Mouse (Mus musculus): ENCODE measurements around the gene Kmt2e. TPM values are rescaled to one million over a fixed set of nuclear protein-coding genes. Genes with fewer than 3 reads are reported as not detected.

Kmt2e gene
- polyA plus RNA-seq, 1 experiment from 2014 or later, result 143 TPM

DNA sequence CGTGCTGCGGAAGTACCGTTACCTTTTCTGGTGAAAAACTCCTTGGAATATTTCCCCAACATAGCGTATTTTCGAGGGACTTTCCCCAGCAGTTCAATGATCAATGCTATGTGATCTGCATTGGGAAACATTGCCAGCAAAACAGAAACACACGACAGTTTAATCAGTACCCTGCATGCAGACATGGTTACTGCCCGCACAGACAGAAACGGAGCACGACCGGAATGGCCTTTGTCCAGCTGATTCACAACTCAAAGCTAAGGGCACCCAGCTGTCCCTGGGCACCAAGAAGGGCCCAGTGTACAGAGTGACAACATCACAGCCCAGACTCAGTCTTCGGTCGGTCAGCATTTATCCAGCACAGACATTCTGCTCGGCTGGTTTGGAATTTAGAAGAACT lies 79.2 kb downstream of the Kmt2e start:
- WGBS, result 94% methylated on average over 13 of the region's 13 CpGs
- Histone ChIP-seq H3K27ac (replicated peaks) (no peak overlapping the region), H3K9me3 (no peaks in the 10 kb centered on the region), H3K36me3 (peaks cover 53% of the 10 kb centered on the region), H3K9ac (replicated peaks) (no peak overlapping the region), H3K27me3 (no peaks in the 10 kb centered on the region), H3K4me1 (peaks cover 6% of the 10 kb centered on the region; the same call in 1 of the 2 replicates), H3K4me3 (no peak overlapping the region), H3K4me2 (replicated peaks) (no peak overlapping the region)
- no peak for ATAC-seq (ENCODE audit: low FRiP score, low read depth)

GRCm38 (mm10) chr5:23515038-23515437 lies 80.8 kb downstream of the Kmt2e start:
- Histone ChIP-seq H3K27ac (replicated peaks) (no peak overlapping the region), H3K4me3 (no peak overlapping the region), H3K27me3 (no peaks in the 10 kb centered on the region), H3K36me3 (peaks cover 45% of the 10 kb centered on the region), H3K4me2 (replicated peaks) (no peak overlapping the region), H3K4me1 (peaks cover 6% of the 10 kb centered on the region; the same call in 1 of the 2 replicates), H3K9ac (replicated peaks) (no peak overlapping the region), H3K9me3 (no peaks in the 10 kb centered on the region)
- ATAC-seq (ENCODE audit: low FRiP score, low read depth), result no peak
- 93% methylated on average over 10 of the region's 10 CpGs for whole genome bisulfite sequencing

DNA sequence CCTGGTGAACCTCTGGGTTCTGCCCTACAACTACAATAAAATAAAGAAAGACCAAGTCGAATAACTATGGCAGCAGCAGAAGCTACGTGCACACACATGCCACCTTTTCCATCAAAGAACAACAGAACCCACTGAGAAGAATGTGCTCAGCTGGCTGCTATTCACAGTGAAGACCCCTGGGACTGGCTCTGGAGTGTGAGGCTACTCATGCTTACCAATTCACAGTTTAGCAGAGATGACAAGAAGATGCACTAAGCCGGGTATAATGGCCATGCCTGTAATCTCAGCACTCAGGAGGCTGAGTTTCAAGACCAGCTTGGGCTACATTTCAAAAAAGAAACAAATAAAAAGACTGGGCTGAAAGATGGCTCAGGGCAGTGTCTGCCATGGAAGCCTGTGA lies 82.7 kb downstream of the Kmt2e start:
- Histone ChIP-seq H3K27ac (replicated peaks) (peak overlapping the region; percentile 75), H3K9me3 (no peaks in the 10 kb centered on the region), H3K4me1 (peaks cover 6% of the 10 kb centered on the region; the same call in 1 of the 2 replicates), H3K27me3 (no peaks in the 10 kb centered on the region), H3K4me2 (replicated peaks) (no peak overlapping the region), H3K9ac (replicated peaks) (no peak overlapping the region), H3K4me3 (no peak overlapping the region), H3K36me3 (peaks cover 48% of the 10 kb centered on the region)
- peak; percentile 76; the same call in 1 of the 2 replicates for ATAC-seq (ENCODE audit: low FRiP score, low read depth)
- 48% methylated on average over 3 of the region's 3 CpGs for WGBS

DNA sequence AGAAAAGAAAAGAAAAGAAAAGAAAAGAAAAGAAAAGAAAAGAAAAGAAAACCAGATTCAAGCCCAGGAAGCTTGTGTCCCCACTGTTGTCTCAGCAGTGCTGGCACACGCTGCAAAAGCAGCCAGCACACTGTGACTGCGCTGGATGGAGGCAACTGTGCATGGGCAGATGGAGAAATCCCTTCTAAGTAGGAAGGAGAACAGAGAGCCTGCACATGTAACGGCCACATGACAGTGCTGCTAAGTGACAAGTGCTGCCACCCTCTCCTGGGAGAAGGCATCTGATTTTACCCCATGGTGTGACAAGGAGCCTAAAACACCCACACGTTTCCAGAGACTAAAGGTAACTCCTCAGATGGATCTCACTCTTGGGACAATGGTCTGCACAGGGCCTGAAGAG lies 83.6 kb downstream of the Kmt2e start:
- H3K4me2 ChIP-seq (replicated peaks), result no peak overlapping the region
- peaks cover 6% of the 10 kb centered on the region; the same call in 1 of the 2 replicates for H3K4me1 ChIP-seq
- no peaks in the 10 kb centered on the region for H3K27me3 ChIP-seq
- H3K4me3 ChIP-seq, result no peak overlapping the region
- H3K9ac ChIP-seq (replicated peaks), result no peak overlapping the region
- WGBS, result 74% methylated on average over 4 of the region's 4 CpGs
- H3K27ac ChIP-seq (replicated peaks), result peak overlapping the region; percentile 22; the same call in 1 of the 2 replicates
- no peaks in the 10 kb centered on the region for H3K9me3 ChIP-seq
- no peak for ATAC-seq (ENCODE audit: low FRiP score, low read depth)
- H3K36me3 ChIP-seq, result peaks cover 51% of the 10 kb centered on the region

- no peak overlapping the region for H3K9ac ChIP-seq (replicated peaks)
- H3K4me3 ChIP-seq, result no peak overlapping the region
- H3K36me3 ChIP-seq, result peaks cover 49% of the 10 kb centered on the region
- H3K27ac ChIP-seq (replicated peaks), result no peak overlapping the region
- peaks cover 6% of the 10 kb centered on the region; the same call in 1 of the 2 replicates for H3K4me1 ChIP-seq
- ATAC-seq (ENCODE audit: low FRiP score, low read depth), result no peak
- H3K4me2 ChIP-seq (replicated peaks), result no peak overlapping the region
- H3K9me3 ChIP-seq, result no peaks in the 10 kb centered on the region
- 90% methylated on average over 3 of the region's 3 CpGs for WGBS
- no peaks in the 10 kb centered on the region for H3K27me3 ChIP-seq
Measured at GRCm38 (mm10) chr5:23518673-23519072, 84.4 kb downstream of the Kmt2e start.

DNA sequence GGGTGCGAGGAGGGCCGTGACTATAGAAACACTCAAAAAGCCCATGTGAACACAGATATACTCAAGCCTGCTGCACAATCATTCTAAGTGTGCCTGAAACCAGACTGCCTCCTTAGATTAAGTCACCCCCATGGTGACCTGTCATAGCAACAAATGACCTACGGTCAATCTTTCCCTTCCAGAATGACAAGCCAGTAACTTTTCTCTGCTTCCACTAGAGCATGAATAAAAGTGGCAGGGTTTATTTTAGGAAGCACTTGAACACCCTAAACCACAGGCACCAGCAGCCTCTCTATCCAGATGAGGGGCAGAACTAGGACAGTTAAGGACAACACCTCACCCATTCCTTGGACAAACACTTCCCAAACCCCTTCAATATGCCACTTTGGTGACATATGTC lies 85.4 kb downstream of the Kmt2e start:
- peaks cover 49% of the 10 kb centered on the region for H3K36me3 ChIP-seq
- no peak for ATAC-seq (ENCODE audit: low FRiP score, low read depth)
- no peaks in the 10 kb centered on the region for H3K9me3 ChIP-seq
- no peak overlapping the region for H3K4me2 ChIP-seq (replicated peaks)
- H3K27ac ChIP-seq (replicated peaks), result no peak overlapping the region
- H3K9ac ChIP-seq (replicated peaks), result no peak overlapping the region
- H3K27me3 ChIP-seq, result no peaks in the 10 kb centered on the region
- no peak overlapping the region for H3K4me3 ChIP-seq
- H3K4me1 ChIP-seq, result peaks cover 6% of the 10 kb centered on the region; the same call in 1 of the 2 replicates
- WGBS, result 96% methylated on average over 3 of the region's 3 CpGs

GRCm38 (mm10) chr5:23521645-23522044 lies 87.4 kb downstream of the Kmt2e start:
- H3K27ac ChIP-seq (replicated peaks), result no peak overlapping the region
- no peak overlapping the region for H3K4me3 ChIP-seq
- H3K36me3 ChIP-seq, result peaks cover 47% of the 10 kb centered on the region
- H3K9me3 ChIP-seq, result no peaks in the 10 kb centered on the region
- 96% methylated on average over 1 of the region's 1 CpGs for WGBS
- no peaks in the 10 kb centered on the region for H3K27me3 ChIP-seq
- H3K4me2 ChIP-seq (replicated peaks), result no peak overlapping the region
- H3K9ac ChIP-seq (replicated peaks), result no peak overlapping the region
- ATAC-seq (ENCODE audit: low FRiP score, low read depth), result no peak
- peaks cover 6% of the 10 kb centered on the region; the same call in 1 of the 2 replicates for H3K4me1 ChIP-seq

DNA sequence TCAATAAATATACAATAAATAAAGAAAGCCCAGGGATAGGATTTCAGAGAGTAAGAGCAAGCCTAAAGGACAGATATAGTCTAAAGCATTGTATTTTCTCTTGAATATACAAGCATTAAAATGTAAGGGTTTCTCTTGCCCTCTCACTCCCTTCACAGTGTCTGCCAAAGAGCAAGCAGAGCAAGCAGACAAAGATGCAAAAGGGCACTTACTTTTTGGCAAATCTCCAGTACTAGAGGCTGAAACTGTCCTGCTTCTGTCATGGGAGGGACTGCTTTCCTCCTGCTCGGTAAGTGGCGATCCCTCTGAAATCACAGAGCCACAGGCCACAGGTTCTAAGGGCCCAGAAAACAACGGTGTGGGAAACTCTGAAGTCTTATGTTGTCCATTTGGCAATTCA lies 89.7 kb downstream of the Kmt2e start:
- Histone ChIP-seq H3K4me1 (no peaks in the 10 kb centered on the region), H3K36me3 (peaks cover 49% of the 10 kb centered on the region), H3K9me3 (no peaks in the 10 kb centered on the region), H3K4me2 (replicated peaks) (no peak overlapping the region), H3K9ac (replicated peaks) (no peak overlapping the region), H3K27me3 (no peaks in the 10 kb centered on the region), H3K4me3 (no peak overlapping the region), H3K27ac (replicated peaks) (no peak overlapping the region)
- WGBS, result 96% methylated on average over 3 of the region's 3 CpGs
- no peak for ATAC-seq (ENCODE audit: low FRiP score, low read depth)

DNA sequence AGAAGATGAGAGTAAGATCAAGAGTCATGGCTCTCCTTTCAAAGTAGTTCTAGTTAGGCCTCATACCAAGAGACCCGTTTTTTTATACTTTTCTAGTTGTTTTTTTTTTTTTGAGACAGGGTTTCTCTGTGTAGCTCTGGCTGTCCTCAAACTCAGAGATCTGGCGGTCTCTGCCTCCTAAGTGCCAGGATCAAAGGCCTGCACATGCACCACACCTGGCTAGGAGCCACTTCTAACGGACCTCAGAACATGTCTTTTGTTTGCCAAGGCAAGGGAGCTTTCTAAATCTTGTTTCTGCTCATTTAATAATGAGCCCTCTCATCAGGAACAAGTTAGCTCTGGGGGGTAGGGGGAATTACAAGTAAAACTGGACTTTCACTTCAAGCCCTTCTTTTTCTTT lies 90.4 kb downstream of the Kmt2e start:
- H3K4me2 ChIP-seq (replicated peaks), result no peak overlapping the region
- no peaks in the 10 kb centered on the region for H3K9me3 ChIP-seq
- H3K27ac ChIP-seq (replicated peaks), result no peak overlapping the region
- peaks cover 49% of the 10 kb centered on the region for H3K36me3 ChIP-seq
- H3K9ac ChIP-seq (replicated peaks), result no peak overlapping the region
- no peak for ATAC-seq (ENCODE audit: low FRiP score, low read depth)
- no peaks in the 10 kb centered on the region for H3K4me1 ChIP-seq
- 87% methylated on average over 3 of the region's 3 CpGs for WGBS
- H3K27me3 ChIP-seq, result no peaks in the 10 kb centered on the region
- no peak overlapping the region for H3K4me3 ChIP-seq

DNA sequence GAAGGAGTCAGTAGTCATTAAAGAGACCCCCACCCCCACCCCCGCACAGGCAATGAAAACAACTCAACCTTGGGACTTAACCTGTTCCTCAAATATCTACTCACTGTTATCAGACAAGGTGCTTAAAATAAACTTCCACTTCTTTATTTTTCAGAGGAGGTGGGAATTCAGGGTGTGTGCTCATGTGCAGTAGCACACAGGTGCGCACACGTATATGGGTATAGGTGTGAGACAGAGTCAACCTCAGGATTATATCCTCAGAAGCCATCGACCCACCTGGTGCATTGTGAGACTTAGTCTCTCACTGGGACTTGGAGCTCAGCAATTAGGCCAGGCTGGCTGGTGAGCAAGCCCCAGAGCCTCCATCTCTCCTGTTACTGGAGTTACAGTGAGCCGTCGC lies 96.9 kb downstream of the Kmt2e start:
- H3K27ac ChIP-seq (replicated peaks), result no peak overlapping the region
- no peaks in the 10 kb centered on the region for H3K4me1 ChIP-seq
- no peaks in the 10 kb centered on the region for H3K27me3 ChIP-seq
- no peak for ATAC-seq (ENCODE audit: low FRiP score, low read depth)
- no peak overlapping the region for H3K9ac ChIP-seq (replicated peaks)
- no peak overlapping the region for H3K4me2 ChIP-seq (replicated peaks)
- peaks cover 19% of the 10 kb centered on the region for H3K36me3 ChIP-seq
- no peak overlapping the region for H3K4me3 ChIP-seq
- 94% methylated on average over 6 of the region's 6 CpGs for WGBS
- H3K9me3 ChIP-seq, result no peaks in the 10 kb centered on the region

GRCm38 (mm10) chr5:23531541-23532096 lies 97.4 kb downstream of the Kmt2e start:
- peaks cover 16% of the 10 kb centered on the region for H3K36me3 ChIP-seq
- H3K4me2 ChIP-seq (replicated peaks), result no peak overlapping the region
- ATAC-seq (ENCODE audit: low FRiP score, low read depth), result no peak
- H3K4me3 ChIP-seq, result no peak overlapping the region
- H3K9me3 ChIP-seq, result no peaks in the 10 kb centered on the region
- no peaks in the 10 kb centered on the region for H3K4me1 ChIP-seq
- H3K9ac ChIP-seq (replicated peaks), result no peak overlapping the region
- no peak overlapping the region for H3K27ac ChIP-seq (replicated peaks)
- 90% methylated on average over 7 of the region's 7 CpGs for WGBS
- no peaks in the 10 kb centered on the region for H3K27me3 ChIP-seq

- no peak overlapping the region for H3K4me3 ChIP-seq
- H3K9me3 ChIP-seq, result no peaks in the 10 kb centered on the region
- no peak overlapping the region for H3K27ac ChIP-seq (replicated peaks)
- no peak overlapping the region for H3K4me2 ChIP-seq (replicated peaks)
- no peaks in the 10 kb centered on the region for H3K27me3 ChIP-seq
- H3K4me1 ChIP-seq, result no peaks in the 10 kb centered on the region
- ATAC-seq (ENCODE audit: low FRiP score, low read depth), result no peak
- H3K36me3 ChIP-seq, result peaks cover 27% of the 10 kb centered on the region
- WGBS, result 87% methylated on average over 7 of the region's 7 CpGs
- no peak overlapping the region for H3K9ac ChIP-seq (replicated peaks)
Measured at GRCm38 (mm10) chr5:23535692-23536091, 101.5 kb downstream of the Kmt2e start.

DNA sequence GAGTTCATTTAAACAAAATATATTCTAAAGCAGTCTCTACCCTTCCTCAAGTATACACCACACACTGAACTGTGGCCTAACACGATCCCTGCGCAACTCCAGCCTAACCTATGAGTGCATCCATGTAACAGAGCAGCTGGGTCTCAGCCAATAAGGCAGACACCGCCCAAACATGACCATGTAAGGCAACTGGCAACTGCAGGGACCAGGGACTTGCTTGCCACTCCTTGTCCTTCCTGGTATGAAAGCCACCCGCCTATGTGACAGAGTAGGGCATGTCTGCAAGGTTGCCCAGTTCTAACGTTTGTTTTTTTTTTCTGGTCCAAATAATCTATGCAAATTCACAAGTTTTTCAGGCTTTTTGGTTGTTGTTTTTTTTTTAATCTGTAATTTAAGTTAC lies 117.4 kb downstream of the Kmt2e start:
- Histone ChIP-seq H3K4me3 (no peak overlapping the region), H3K36me3 (peaks cover 6% of the 10 kb centered on the region; the same call in 1 of the 2 replicates), H3K9ac (replicated peaks) (no peak overlapping the region), H3K9me3 (no peaks in the 10 kb centered on the region), H3K4me1 (no peaks in the 10 kb centered on the region), H3K27ac (replicated peaks) (no peak overlapping the region), H3K27me3 (no peaks in the 10 kb centered on the region), H3K4me2 (replicated peaks) (no peak overlapping the region)
- WGBS, result 89% methylated on average over 5 of the region's 5 CpGs
- ATAC-seq (ENCODE audit: low FRiP score, low read depth), result no peak
